Mouse (Mus musculus) fat pad, adult 2 months (tissue): ENCODE measurements around the gene Gsc2.

ENCODE experiments used
- DNase-seq: peaks from one replicate; pipeline ENCODE4 v3.0.0-alpha.2; 2011; ENCODE audit warnings: low read depth, low spot score; ENCODE audit errors: extremely low read depth

Gsc2 gene

DNA sequence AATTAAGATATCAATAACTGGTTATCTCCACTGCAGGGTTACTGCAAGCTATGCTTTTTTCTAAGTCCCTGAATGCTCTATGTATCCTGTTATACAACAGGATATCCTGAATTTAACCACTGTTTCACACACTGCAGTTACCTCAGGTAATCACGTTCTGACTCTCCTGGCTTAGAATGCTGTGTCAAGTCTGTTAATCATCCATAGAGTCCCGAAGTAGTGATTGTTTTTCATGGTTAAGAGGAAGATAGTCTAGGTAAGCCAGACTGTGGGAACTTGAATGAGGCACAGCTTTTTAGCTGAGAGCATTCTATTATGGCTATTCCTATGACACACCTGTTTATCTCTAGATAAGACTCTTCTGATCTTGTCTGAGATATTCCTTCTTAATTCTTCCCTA, 49.6 kb downstream of the Gsc2 start:
- DNase-seq: no peak
